Mouse (Mus musculus) liver, embryonic 11.5 days (tissue): ENCODE results near the gene Hps3. TPM values are rescaled to one million over a fixed set of nuclear protein-coding genes. Genes with fewer than 3 reads are reported as not detected.

Source experiments
- ATAC-seq: fragments of 200-750 bp; cut with Nextera tagmentation; replicated peaks from 2 replicates; pipeline ENCODE4 v1.8.0; 2017; ENCODE audit warnings: moderate number of reproducible peaks, mild to moderate bottlenecking, moderate TSS enrichment, moderate library complexity; ENCODE audit not compliant: low FRiP score
- DNase-seq: peaks from one replicate; pipeline ENCODE4 v3.0.0-alpha.2; 2017; ENCODE audit warnings: low spot score
- H3K27ac ChIP-seq: fragments of 300-500 bp; sonication (generic); 2 replicates; pipeline ENCODE4 v1.5.1; 2014; ENCODE audit warnings: mild to moderate bottlenecking, low read depth, low read length, control low read depth
- H3K27me3 ChIP-seq: fragments of 300-500 bp; sonication (generic); replicated peaks from 2 replicates; pipeline ENCODE4 v1.6.1; 2014; ENCODE audit warnings: low read length, mixed read lengths; ENCODE audit not compliant: control insufficient read depth, insufficient read depth
- H3K36me3 ChIP-seq: fragments of 300-500 bp; sonication (generic); 2 replicates; pipeline ENCODE4 v1.6.1; 2014; ENCODE audit warnings: mild to moderate bottlenecking, low read length, moderate library complexity, mixed read lengths; ENCODE audit not compliant: control insufficient read depth, insufficient read depth
- H3K4me1 ChIP-seq: fragments of 300-500 bp; sonication (generic); replicated peaks from 2 replicates; pipeline ENCODE4 v1.6.1; 2014; ENCODE audit warnings: low read length, mixed read lengths; ENCODE audit not compliant: control insufficient read depth, insufficient read depth
- H3K4me2 ChIP-seq: fragments of 300-500 bp; sonication (generic); 2 replicates; pipeline ENCODE4 v1.6.1; 2014; ENCODE audit warnings: mild to moderate bottlenecking, control low read depth, moderate library complexity
- H3K4me3 ChIP-seq: fragments of 300-500 bp; sonication (generic); 2 replicates; pipeline ENCODE4 v1.5.1; 2014; ENCODE audit warnings: low read depth, low read length, control low read depth
- H3K9ac ChIP-seq: fragments of 300-500 bp; sonication (generic); 2 replicates; pipeline ENCODE4 v1.6.1; 2014; ENCODE audit warnings: low read depth, low read length, control low read depth
- H3K9me3 ChIP-seq: fragments of 300-500 bp; sonication (generic); 2 replicates; pipeline ENCODE4 v1.6.1; 2016; ENCODE audit warnings: low read length, inconsistent platforms, mixed read lengths; ENCODE audit not compliant: control insufficient read depth
- WGBS: fragments of 180-500 bp; shearing (Covaris S2); extraction: QIAGEN DNeasy Blood & Tissue Kit; methylation state at CpG from one replicate; pipeline ENCODE4 v1.1.7; 2014; 5-methylcytosine and 5-hydroxymethylcytosine counted together
- polyA plus RNA-seq: library from polyadenylated mRNA; unstranded; fragments of >200 nt; fragmentation: Nextera tagmentation; extraction: Ambion mirVana; gene quantifications from 2 replicates; pipeline ENCODE4 v1.2.1, GENCODE M21; 2014

Hps3 gene
- polyA plus RNA-seq, 1 experiment from 2014 or later = 10.4 TPM

GRCm38 (mm10) chr3:20033761-20034718, 1.1 kb downstream of the Hps3 start:
- ATAC-seq (no peak), DNase-seq (no peak)
- peak overlapping the region; percentile 74 for H3K9ac ChIP-seq
- 0 out of 2 replicates have a peak, but pooled peaks cover 8% of the 10 kb centered on the region for H3K4me1 ChIP-seq
- peak overlapping the region; percentile 89 for H3K4me2 ChIP-seq
- no peaks in the 10 kb centered on the region for H3K9me3 ChIP-seq
- H3K4me3 ChIP-seq = peak overlapping the region; percentile 78
- no peaks in the 10 kb centered on the region for H3K36me3 ChIP-seq
- WGBS = 15% methylated on average over 10 of the region's 10 CpGs
- peak overlapping the region; percentile 72; the same call in 1 of the 2 replicates for H3K27ac ChIP-seq
- no peaks in the 10 kb centered on the region for H3K27me3 ChIP-seq

- Histone ChIP-seq H3K9me3 (no peaks in the 10 kb centered on the region), H3K36me3 (peaks cover 9% of the 10 kb centered on the region; the same call in 1 of the 2 replicates), H3K4me2 (no peak overlapping the region), H3K9ac (no peak overlapping the region), H3K4me1 (0 out of 2 replicates have a peak, but pooled peaks cover 8% of the 10 kb centered on the region), H3K4me3 (no peak overlapping the region), H3K27me3 (no peaks in the 10 kb centered on the region), H3K27ac (no peak overlapping the region)
- DNase-seq = no peak
- WGBS = 89% methylated on average over 6 of the region's 6 CpGs
- no peak for ATAC-seq
Observed at GRCm38 (mm10) chr3:20030807-20031206, 4.3 kb downstream of the Hps3 start.

GRCm38 (mm10) chr3:20028640-20029039, 6.5 kb downstream of the Hps3 start:
- Histone ChIP-seq H3K4me2 (no peak overlapping the region), H3K27ac (no peak overlapping the region), H3K27me3 (no peaks in the 10 kb centered on the region), H3K9me3 (no peaks in the 10 kb centered on the region), H3K36me3 (peaks cover 22% of the 10 kb centered on the region), H3K4me3 (no peak overlapping the region), H3K9ac (no peak overlapping the region), H3K4me1 (0 out of 2 replicates have a peak, but pooled peaks cover 2% of the 10 kb centered on the region)
- DNase-seq = no peak
- no peak for ATAC-seq
- 83% methylated on average over 3 of the region's 3 CpGs for WGBS

GRCm38 (mm10) chr3:20027788-20028187, 7.3 kb downstream of the Hps3 start:
- DNase-seq (no peak), ATAC-seq (no peak)
- H3K36me3 ChIP-seq = peaks cover 25% of the 10 kb centered on the region
- H3K4me2 ChIP-seq = no peak overlapping the region
- 87% methylated on average over 5 of the region's 5 CpGs for WGBS
- no peak overlapping the region for H3K4me3 ChIP-seq
- H3K27ac ChIP-seq = no peak overlapping the region
- H3K9me3 ChIP-seq = no peaks in the 10 kb centered on the region
- no peaks in the 10 kb centered on the region for H3K4me1 ChIP-seq
- no peak overlapping the region for H3K9ac ChIP-seq
- H3K27me3 ChIP-seq = no peaks in the 10 kb centered on the region

- DNase-seq (no peak), ATAC-seq (no peak)
- no peak overlapping the region for H3K4me2 ChIP-seq
- H3K4me1 ChIP-seq = no peaks in the 10 kb centered on the region
- no peaks in the 10 kb centered on the region for H3K27me3 ChIP-seq
- 77% methylated on average over 8 of the region's 8 CpGs for WGBS
- H3K9ac ChIP-seq = no peak overlapping the region
- no peaks in the 10 kb centered on the region for H3K9me3 ChIP-seq
- H3K36me3 ChIP-seq = peaks cover 31% of the 10 kb centered on the region
- H3K4me3 ChIP-seq = no peak overlapping the region
- H3K27ac ChIP-seq = no peak overlapping the region
Observed at GRCm38 (mm10) chr3:20026996-20027689, 8.0 kb downstream of the Hps3 start.

GRCm38 (mm10) chr3:20026481-20026880, 8.6 kb downstream of the Hps3 start:
- H3K4me3 ChIP-seq = no peak overlapping the region
- no peaks in the 10 kb centered on the region for H3K4me1 ChIP-seq
- DNase-seq (no peak), ATAC-seq (no peak)
- no peak overlapping the region for H3K9ac ChIP-seq
- peaks cover 31% of the 10 kb centered on the region for H3K36me3 ChIP-seq
- no peaks in the 10 kb centered on the region for H3K9me3 ChIP-seq
- no peak overlapping the region for H3K4me2 ChIP-seq
- H3K27me3 ChIP-seq = no peaks in the 10 kb centered on the region
- no peak overlapping the region for H3K27ac ChIP-seq

GRCm38 (mm10) chr3:20023832-20024231, 11.3 kb downstream of the Hps3 start:
- Histone ChIP-seq H3K36me3 (peaks cover 36% of the 10 kb centered on the region), H3K4me2 (no peak overlapping the region), H3K9ac (no peak overlapping the region), H3K4me3 (no peak overlapping the region), H3K27ac (no peak overlapping the region), H3K4me1 (no peaks in the 10 kb centered on the region), H3K27me3 (no peaks in the 10 kb centered on the region), H3K9me3 (no peaks in the 10 kb centered on the region)
- ATAC-seq = no peak
- 58% methylated on average over 1 of the region's 1 CpGs for WGBS
- DNase-seq = no peak

GRCm38 (mm10) chr3:20018076-20018475, 17.0 kb downstream of the Hps3 start:
- Histone ChIP-seq H3K9me3 (no peaks in the 10 kb centered on the region), H3K27me3 (no peaks in the 10 kb centered on the region), H3K36me3 (peaks cover 21% of the 10 kb centered on the region), H3K27ac (no peak overlapping the region), H3K4me2 (no peak overlapping the region), H3K9ac (no peak overlapping the region), H3K4me1 (no peaks in the 10 kb centered on the region), H3K4me3 (no peak overlapping the region)
- ATAC-seq (no peak), DNase-seq (no peak)
- 74% methylated on average over 8 of the region's 8 CpGs for WGBS
